Mouse (Mus musculus): ENCODE data around the gene Cdk15. TPM values are rescaled to one million over a fixed set of nuclear protein-coding genes. Genes with fewer than 3 reads are reported as not detected.

Cdk15 gene
- polyA plus RNA-seq, 1 experiment from 2014 or later: 0.79 TPM

DNA sequence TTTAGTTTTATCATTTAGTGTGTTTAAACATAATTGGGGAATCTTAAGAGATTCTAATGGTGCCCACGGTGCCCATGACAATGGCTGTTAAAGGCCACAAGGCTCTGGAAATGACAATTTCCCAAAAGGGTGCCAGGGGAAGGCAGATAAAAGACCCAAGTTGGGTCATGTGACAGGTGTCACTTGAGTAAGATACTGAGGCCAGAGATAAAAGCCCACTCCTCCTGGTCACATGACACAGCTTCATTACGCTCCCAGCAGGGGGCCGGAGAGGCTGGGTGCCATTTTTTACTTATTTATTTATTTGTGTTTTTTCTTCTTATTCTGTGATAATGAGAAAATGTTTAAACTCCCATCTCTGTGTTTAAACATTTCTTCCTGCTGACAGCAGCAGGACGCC is 104.8 kb downstream of the Cdk15 start:
- H3K9me3 ChIP-seq (replicated peaks; ENCODE audit: control insufficient read depth, low read length): no peaks in the 10 kb centered on the region

DNA sequence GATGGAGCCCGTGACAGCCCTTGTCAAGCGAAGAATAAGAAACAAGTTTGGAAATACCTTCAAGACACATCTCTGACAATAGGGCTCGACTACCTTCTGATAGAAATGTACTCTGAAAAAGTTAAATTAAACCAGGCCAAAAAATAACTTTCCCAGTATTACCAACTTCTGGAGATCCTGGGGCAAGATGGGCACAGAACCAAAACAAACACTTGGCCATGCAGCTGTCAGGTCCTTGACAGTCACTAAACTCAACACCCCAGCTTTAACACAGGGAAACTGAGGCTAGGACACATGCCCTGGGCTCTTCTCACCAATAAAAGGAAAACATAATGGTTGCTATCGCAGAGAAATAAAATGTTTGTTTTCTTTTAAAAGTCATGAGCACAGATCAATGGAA is 105.3 kb downstream of the Cdk15 start:
- DNase-seq (ENCODE audit: low spot score): no peak
- Histone ChIP-seq H3K9ac (replicated peaks; ENCODE audit: low read length) (no peak overlapping the region), H3K4me1 (ENCODE audit: control insufficient read depth, insufficient read depth, low read length) (no peaks in the 10 kb centered on the region), H3K4me3 (ENCODE audit: low read depth, low read length) (no peak overlapping the region), H3K9me3 (replicated peaks; ENCODE audit: control insufficient read depth, low read length) (no peaks in the 10 kb centered on the region), H3K27ac (replicated peaks; ENCODE audit: low read depth, low read length) (no peak overlapping the region), H3K27me3 (ENCODE audit: control insufficient read depth, insufficient read depth, low read length) (no peaks in the 10 kb centered on the region), H3K4me2 (ENCODE audit: low read depth, low read length) (no peak overlapping the region), H3K36me3 (replicated peaks; ENCODE audit: control insufficient read depth, insufficient read depth, low read depth, low read length) (no peaks in the 10 kb centered on the region)
- ATAC-seq (replicated peaks; ENCODE audit: insufficient number of reproducible peaks, low FRiP score, low TSS enrichment, low read depth): no peak
- WGBS: 83% methylated on average over 4 of the region's 4 CpGs

More for the DNA sequence above, 104.8 kb downstream of the Cdk15 start:
- Histone ChIP-seq H3K4me3 (ENCODE audit: low read depth, low read length) (no peak overlapping the region), H3K9ac (replicated peaks; ENCODE audit: low read length) (no peak overlapping the region), H3K4me2 (ENCODE audit: low read depth, low read length) (no peak overlapping the region), H3K27me3 (ENCODE audit: control insufficient read depth, insufficient read depth, low read length) (no peaks in the 10 kb centered on the region), H3K36me3 (replicated peaks; ENCODE audit: control insufficient read depth, insufficient read depth, low read depth, low read length) (no peaks in the 10 kb centered on the region), H3K4me1 (ENCODE audit: control insufficient read depth, insufficient read depth, low read length) (no peaks in the 10 kb centered on the region), H3K27ac (replicated peaks; ENCODE audit: low read depth, low read length) (no peak overlapping the region)
- WGBS: 73% methylated on average over 4 of the region's 4 CpGs
- no peak for ATAC-seq (replicated peaks; ENCODE audit: insufficient number of reproducible peaks, low FRiP score, low TSS enrichment, low read depth)
- DNase-seq (ENCODE audit: low spot score): no peak

DNA sequence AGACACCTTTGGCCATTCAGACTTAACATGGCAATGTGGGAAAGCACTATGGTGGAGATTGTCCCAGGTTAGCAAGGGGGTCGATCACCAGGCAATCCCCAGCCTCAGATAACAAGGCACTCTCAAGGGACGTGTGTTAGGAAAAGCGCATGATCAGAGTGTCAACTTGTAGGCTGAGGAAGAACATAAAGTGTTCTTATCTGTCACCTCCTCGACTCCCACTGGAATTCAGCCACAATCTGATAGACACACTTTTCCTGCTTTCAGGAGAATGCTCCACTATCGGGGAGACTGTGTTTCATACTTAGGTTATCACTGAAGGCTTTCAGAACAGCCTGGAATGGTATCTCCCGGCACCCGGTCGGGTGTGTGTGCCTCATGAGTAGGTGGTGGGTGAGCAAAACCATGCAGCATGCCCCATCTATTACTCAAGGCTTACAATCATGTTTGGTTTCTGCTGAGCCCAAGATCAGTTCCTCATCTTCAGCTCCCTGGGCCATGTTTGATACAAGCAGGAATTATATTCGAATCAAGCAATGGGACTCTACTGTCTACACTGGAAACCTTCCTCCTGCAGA is 107.8 kb downstream of the Cdk15 start:
- no peaks in the 10 kb centered on the region for H3K9me3 ChIP-seq (replicated peaks; ENCODE audit: control insufficient read depth, low read length)
- no peaks in the 10 kb centered on the region for H3K27me3 ChIP-seq (ENCODE audit: control insufficient read depth, insufficient read depth, low read length)
- H3K4me2 ChIP-seq (ENCODE audit: low read depth, low read length): no peak overlapping the region
- no peaks in the 10 kb centered on the region for H3K36me3 ChIP-seq (replicated peaks; ENCODE audit: control insufficient read depth, insufficient read depth, low read depth, low read length)
- no peaks in the 10 kb centered on the region for H3K4me1 ChIP-seq (ENCODE audit: control insufficient read depth, insufficient read depth, low read length)
- H3K27ac ChIP-seq (replicated peaks; ENCODE audit: low read depth, low read length): no peak overlapping the region
- WGBS: 78% methylated on average over 9 of the region's 9 CpGs
- DNase-seq (ENCODE audit: low spot score) (no peak), ATAC-seq (replicated peaks; ENCODE audit: insufficient number of reproducible peaks, low FRiP score, low TSS enrichment, low read depth) (no peak)
- H3K4me3 ChIP-seq (ENCODE audit: low read depth, low read length): no peak overlapping the region
- no peak overlapping the region for H3K9ac ChIP-seq (replicated peaks; ENCODE audit: low read length)

DNA sequence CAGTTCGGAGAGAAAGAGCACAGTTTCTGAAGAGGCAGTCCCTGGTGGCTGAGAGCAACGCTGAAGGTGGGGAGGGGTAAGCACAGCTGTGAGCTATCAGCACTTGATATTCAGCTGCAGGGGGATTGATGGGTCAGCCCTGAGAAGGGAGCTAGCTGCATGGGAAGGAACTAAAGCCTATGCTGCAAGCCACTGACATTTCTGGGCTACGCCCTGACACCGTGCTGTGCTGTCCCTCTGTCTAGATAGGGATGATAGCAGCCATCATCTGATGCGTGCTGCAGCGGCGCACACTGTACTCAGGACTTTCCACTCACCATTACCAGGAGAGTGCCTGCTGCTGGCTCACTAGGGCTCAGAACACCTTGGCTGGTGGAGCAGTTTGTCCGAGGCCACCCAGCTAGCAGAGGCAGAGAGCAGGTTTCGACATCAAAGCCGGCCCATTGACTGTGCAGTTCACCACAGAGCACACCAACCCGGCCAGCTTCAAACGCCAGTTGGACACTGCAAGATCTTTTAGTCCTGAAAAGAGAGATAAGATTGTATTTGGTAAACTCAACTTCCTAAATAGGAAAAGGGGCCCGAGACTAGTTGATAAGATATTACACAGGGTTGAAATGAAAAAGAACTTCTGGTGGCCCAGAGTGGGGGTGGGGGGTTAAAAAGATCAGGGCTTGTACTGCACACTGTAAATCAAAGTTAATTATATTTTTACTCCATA is 111.4 kb downstream of the Cdk15 start:
- ATAC-seq (replicated peaks; ENCODE audit: insufficient number of reproducible peaks, low FRiP score, low TSS enrichment, low read depth): no peak
- WGBS: 29% methylated on average over 13 of the region's 13 CpGs
- DNase-seq (ENCODE audit: low spot score): peak; percentile 27

DNA sequence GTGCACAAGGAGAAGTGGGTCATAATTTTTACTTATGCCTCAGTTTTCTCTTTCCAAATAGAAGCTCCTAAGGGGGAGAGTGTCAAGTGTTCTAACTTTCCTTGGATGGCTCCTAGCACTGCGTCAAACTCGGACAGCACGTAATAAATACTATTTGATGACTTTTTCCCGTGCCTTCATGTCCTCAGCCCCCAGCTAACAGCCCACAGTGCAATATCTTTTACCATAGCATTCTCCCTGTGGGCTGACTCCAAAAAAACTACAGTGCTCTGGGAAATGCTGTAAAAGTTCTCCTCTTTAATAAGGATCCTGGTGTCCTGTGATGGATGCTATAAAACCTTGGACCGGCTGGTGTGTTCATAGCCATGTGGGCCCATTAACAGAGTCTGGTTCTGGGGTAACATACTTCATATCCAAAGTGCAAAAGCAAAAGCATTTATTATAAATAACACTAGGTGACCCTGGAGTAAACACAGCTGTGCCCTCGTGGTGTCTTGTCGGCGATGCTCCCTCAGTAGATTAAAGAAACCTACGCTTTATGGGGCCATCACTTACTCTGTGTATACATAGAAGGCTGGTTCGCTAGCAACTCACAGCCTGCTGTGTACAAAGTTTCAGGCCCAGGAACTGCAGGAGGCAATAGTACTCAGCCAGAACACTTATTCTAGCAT is 112.1 kb downstream of the Cdk15 start:
- Histone ChIP-seq H3K27me3 (ENCODE audit: control insufficient read depth, insufficient read depth, low read length) (no peaks in the 10 kb centered on the region), H3K4me3 (ENCODE audit: low read depth, low read length) (no peak overlapping the region), H3K9me3 (replicated peaks; ENCODE audit: control insufficient read depth, low read length) (no peaks in the 10 kb centered on the region), H3K4me2 (ENCODE audit: low read depth, low read length) (no peak overlapping the region), H3K4me1 (ENCODE audit: control insufficient read depth, insufficient read depth, low read length) (no peaks in the 10 kb centered on the region), H3K36me3 (replicated peaks; ENCODE audit: control insufficient read depth, insufficient read depth, low read depth, low read length) (no peaks in the 10 kb centered on the region), H3K27ac (replicated peaks; ENCODE audit: low read depth, low read length) (no peak overlapping the region), H3K9ac (replicated peaks; ENCODE audit: low read length) (no peak overlapping the region)
- no peak for ATAC-seq (replicated peaks; ENCODE audit: insufficient number of reproducible peaks, low FRiP score, low TSS enrichment, low read depth)
- 80% methylated on average over 10 of the region's 10 CpGs for WGBS
- no peak for DNase-seq (ENCODE audit: low spot score)

More for the DNA sequence above, 111.4 kb downstream of the Cdk15 start:
- Histone ChIP-seq H3K27ac (replicated peaks; ENCODE audit: low read depth, low read length) (no peak overlapping the region), H3K4me2 (ENCODE audit: low read depth, low read length) (no peak overlapping the region), H3K36me3 (replicated peaks; ENCODE audit: control insufficient read depth, insufficient read depth, low read depth, low read length) (no peaks in the 10 kb centered on the region), H3K27me3 (ENCODE audit: control insufficient read depth, insufficient read depth, low read length) (no peaks in the 10 kb centered on the region), H3K9me3 (replicated peaks; ENCODE audit: control insufficient read depth, low read length) (no peaks in the 10 kb centered on the region), H3K9ac (replicated peaks; ENCODE audit: low read length) (no peak overlapping the region), H3K4me3 (ENCODE audit: low read depth, low read length) (no peak overlapping the region), H3K4me1 (ENCODE audit: control insufficient read depth, insufficient read depth, low read length) (no peaks in the 10 kb centered on the region)

DNA sequence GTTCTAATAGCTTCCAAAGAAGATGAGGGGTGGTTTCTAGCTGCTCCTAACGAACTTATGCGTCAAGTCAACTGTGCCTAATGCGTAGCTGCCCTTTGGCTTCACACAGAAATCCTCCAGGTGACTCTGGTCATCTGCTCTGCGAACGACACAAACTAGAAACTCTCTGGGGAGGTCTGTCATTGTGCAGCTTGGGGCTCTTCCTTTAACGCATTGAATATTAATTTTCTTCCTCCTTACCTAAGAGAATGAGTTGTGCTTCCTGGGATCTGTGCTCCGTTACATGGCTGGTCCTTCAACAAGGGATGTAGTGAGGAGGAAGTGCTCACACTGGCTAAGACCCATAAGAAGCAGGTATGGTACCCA is 112.6 kb downstream of the Cdk15 start:
- 71% methylated on average over 7 of the region's 7 CpGs for WGBS

DNA sequence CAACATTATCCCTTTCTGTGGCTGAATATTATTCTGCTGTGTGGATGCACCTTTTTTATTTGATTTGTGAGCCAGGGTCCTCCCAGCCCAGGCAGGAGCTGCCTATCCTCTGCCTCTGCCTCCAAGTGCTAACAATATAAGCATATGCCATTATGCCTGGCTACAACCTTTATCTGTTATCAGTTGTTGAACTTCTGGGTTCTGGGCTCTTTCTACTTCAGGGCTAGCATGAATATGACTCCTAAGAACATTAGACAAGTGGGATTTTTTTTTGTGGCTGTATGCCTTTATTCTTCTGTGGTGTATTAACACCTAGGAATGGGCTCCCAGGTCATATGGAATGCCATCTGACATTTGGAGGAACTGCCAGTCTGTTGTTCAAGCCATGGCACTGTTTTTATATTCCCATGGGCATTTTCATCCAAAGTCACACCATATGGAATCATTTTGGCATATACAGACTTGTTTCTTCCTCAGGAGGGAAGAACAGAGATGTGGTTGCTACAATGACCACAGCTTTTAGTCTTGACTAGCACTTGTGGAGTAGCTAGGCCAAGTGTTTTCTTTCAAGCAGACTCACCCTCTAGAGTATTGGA is 113.7 kb downstream of the Cdk15 start:
- Histone ChIP-seq H3K4me1 (ENCODE audit: control insufficient read depth, insufficient read depth, low read length) (no peaks in the 10 kb centered on the region), H3K4me3 (ENCODE audit: low read depth, low read length) (no peak overlapping the region), H3K27ac (replicated peaks; ENCODE audit: low read depth, low read length) (no peak overlapping the region), H3K4me2 (ENCODE audit: low read depth, low read length) (no peak overlapping the region), H3K27me3 (ENCODE audit: control insufficient read depth, insufficient read depth, low read length) (no peaks in the 10 kb centered on the region), H3K9me3 (replicated peaks; ENCODE audit: control insufficient read depth, low read length) (no peaks in the 10 kb centered on the region), H3K9ac (replicated peaks; ENCODE audit: low read length) (no peak overlapping the region), H3K36me3 (replicated peaks; ENCODE audit: control insufficient read depth, insufficient read depth, low read depth, low read length) (no peaks in the 10 kb centered on the region)
- ATAC-seq (replicated peaks; ENCODE audit: insufficient number of reproducible peaks, low FRiP score, low TSS enrichment, low read depth) (no peak), DNase-seq (ENCODE audit: low spot score) (no peak)

More for the DNA sequence above, 112.6 kb downstream of the Cdk15 start:
- no peak for ATAC-seq (replicated peaks; ENCODE audit: insufficient number of reproducible peaks, low FRiP score, low TSS enrichment, low read depth)
- Histone ChIP-seq H3K4me2 (ENCODE audit: low read depth, low read length) (no peak overlapping the region), H3K4me3 (ENCODE audit: low read depth, low read length) (no peak overlapping the region), H3K36me3 (replicated peaks; ENCODE audit: control insufficient read depth, insufficient read depth, low read depth, low read length) (no peaks in the 10 kb centered on the region), H3K4me1 (ENCODE audit: control insufficient read depth, insufficient read depth, low read length) (no peaks in the 10 kb centered on the region), H3K9ac (replicated peaks; ENCODE audit: low read length) (no peak overlapping the region), H3K9me3 (replicated peaks; ENCODE audit: control insufficient read depth, low read length) (no peaks in the 10 kb centered on the region), H3K27ac (replicated peaks; ENCODE audit: low read depth, low read length) (no peak overlapping the region), H3K27me3 (ENCODE audit: control insufficient read depth, insufficient read depth, low read length) (no peaks in the 10 kb centered on the region)
- no peak for DNase-seq (ENCODE audit: low spot score)

Data from embryonic facial prominence, embryonic 11.5 days (tissue).